Mouse (Mus musculus): ENCODE data around the gene Raph1. TPM values are rescaled to one million over a fixed set of nuclear protein-coding genes. Genes with fewer than 3 reads are reported as not detected.

The Raph1 gene
- total and polyA plus RNA-seq, 3 experiments, result 7.0 to 150 (median 123) TPM

- no peak for DNase-seq
Observed at GRCm38 (mm10) chr1:60432497-60432896, 134.4 kb downstream of the Raph1 start.

Small RNAs within 50 kb of the gene (microRNA-seq; reads per million reads assigned to microRNA genes)
- gene Gm23762, result 0 reads per million in 2 experiments

Other genes with a start within 250 kb of the Raph1 start
- gene Cyp20a1, start 223.8 kb downstream of the Raph1 start, total RNA-seq (2021), result 10 to 100 TPM; 33.4 to 38.4 TPM
- 2.7 and 3.7 TPM in 2 replicates for gene Cyp20a1, start 223.8 kb downstream of the Raph1 start, polyA plus RNA-seq (2012; rRNA removed)
- gene Abi2, start 157.5 kb downstream of the Raph1 start, total RNA-seq (2021), result 10 to 100 TPM; 34.1 to 34.5 TPM
- gene Abi2, start 157.5 kb downstream of the Raph1 start, polyA plus RNA-seq (2012; rRNA removed), result 4.0 and 5.9 TPM in 2 replicates
- gene Cd28, start 149.7 kb upstream of the Raph1 start, total RNA-seq (2021), result under 1 TPM; 0.29 to 0.83 TPM
- 0.06 and 0.12 TPM in 2 replicates for gene Cd28, start 149.7 kb upstream of the Raph1 start, polyA plus RNA-seq (2012; rRNA removed)